Comparison of ENCODE assay signal across 9 mouse cellular contexts in genomic region chr6:121560852-121561251, GRCm38 (mm10).
DNase-seq lines count a peak whose midpoint lies in the region; ATAC-seq lines count a peak whose summit lies in the region.
"Had no signal": no experiment of that assay in that cellular context is flagged by ENCODE, and none has a peak within 500 bp of the region (broad histone marks: within the 10 kb centered on the region; RNA-seq: fewer than 3 reads in every experiment).

No protein-coding gene starts in this region.

- H3K4me2 ChIP-seq in embryonic facial prominence, embryonic 14.5 days (ENCODE audit: low read depth, low read length): no peak overlapping the region
- H3K4me2 ChIP-seq in kidney, embryonic 14.5 days (replicated peaks; ENCODE audit: low read depth, low read length): no peak overlapping the region
- H3K4me2 ChIP-seq in limb, embryonic 11.5 days (ENCODE audit: low read depth, severe bottlenecking): no peak overlapping the region
- H3K4me2 ChIP-seq: embryonic facial prominence, embryonic 13.5 days had no signal

- ATAC-seq in embryonic facial prominence, embryonic 14.5 days (ENCODE audit: low read depth): no peak
- peak; percentile 57; the same call in 1 of the 2 replicates for ATAC-seq in kidney, embryonic 14.5 days (ENCODE audit: low FRiP score, low TSS enrichment)
- no peak for ATAC-seq in limb, embryonic 11.5 days (ENCODE audit: insufficient number of reproducible peaks, low FRiP score, low TSS enrichment, low read depth)

- 5% methylated on average over 3 of the region's 3 CpGs for WGBS in embryonic facial prominence, embryonic 14.5 days
- 7% methylated on average over 3 of the region's 3 CpGs for WGBS in kidney, embryonic 14.5 days
- 11% methylated on average over 3 of the region's 3 CpGs for WGBS in limb, embryonic 11.5 days
- 11% methylated on average over 3 of the region's 3 CpGs for WGBS in heart, embryonic 10.5 days

- H3K4me3 ChIP-seq in embryonic facial prominence, embryonic 14.5 days (ENCODE audit: low read depth, low read length): no peak overlapping the region
- no peak overlapping the region for H3K4me3 ChIP-seq in kidney, embryonic 14.5 days (ENCODE audit: low read length)
- H3K4me3 ChIP-seq in limb, embryonic 11.5 days (ENCODE audit: low read depth, low read length): no peak overlapping the region
- no peak overlapping the region for H3K4me3 ChIP-seq in heart, embryonic 10.5 days
- H3K4me3 ChIP-seq: embryonic facial prominence, embryonic 13.5 days had no signal

- H3K4me1 ChIP-seq in embryonic facial prominence, embryonic 14.5 days (ENCODE audit: control insufficient read depth, insufficient read depth, low read length): no peaks in the 10 kb centered on the region
- H3K4me1 ChIP-seq in kidney, embryonic 14.5 days (ENCODE audit: control insufficient read depth, insufficient read depth, low read length): no peaks in the 10 kb centered on the region
- no peaks in the 10 kb centered on the region for H3K4me1 ChIP-seq in limb, embryonic 11.5 days (ENCODE audit: control insufficient read depth, insufficient read depth, low read length)
- no peaks in the 10 kb centered on the region for H3K4me1 ChIP-seq in heart, embryonic 10.5 days
- H3K4me1 ChIP-seq: embryonic facial prominence, embryonic 13.5 days had no signal

- H3K27me3 ChIP-seq in embryonic facial prominence, embryonic 14.5 days (replicated peaks; ENCODE audit: control insufficient read depth, insufficient read depth, low read length): no peaks in the 10 kb centered on the region
- H3K27me3 ChIP-seq in kidney, embryonic 14.5 days (ENCODE audit: control insufficient read depth, insufficient read depth, low read length): no peaks in the 10 kb centered on the region
- H3K27me3 ChIP-seq in limb, embryonic 11.5 days (ENCODE audit: control insufficient read depth, insufficient read depth, low read length): no peaks in the 10 kb centered on the region
- no peaks in the 10 kb centered on the region for H3K27me3 ChIP-seq in heart, embryonic 10.5 days (ENCODE audit: insufficient read depth, poor library complexity, severe bottlenecking)
- H3K27me3 ChIP-seq: embryonic facial prominence, embryonic 13.5 days had no signal

- no peaks in the 10 kb centered on the region for H3K36me3 ChIP-seq in embryonic facial prominence, embryonic 14.5 days (ENCODE audit: control insufficient read depth, insufficient read depth, low read length)
- H3K36me3 ChIP-seq in kidney, embryonic 14.5 days (ENCODE audit: control insufficient read depth, insufficient read depth, low read length): no peaks in the 10 kb centered on the region
- H3K36me3 ChIP-seq in limb, embryonic 11.5 days (ENCODE audit: control insufficient read depth, insufficient read depth, low read length): no peaks in the 10 kb centered on the region
- H3K36me3 ChIP-seq in heart, embryonic 10.5 days: no peaks in the 10 kb centered on the region
- H3K36me3 ChIP-seq: embryonic facial prominence, embryonic 13.5 days had no signal

- H3K27ac ChIP-seq in embryonic facial prominence, embryonic 14.5 days (replicated peaks; ENCODE audit: low read depth, low read length): no peak overlapping the region
- no peak overlapping the region for H3K27ac ChIP-seq in kidney, embryonic 14.5 days (ENCODE audit: low read depth, low read length)
- H3K27ac ChIP-seq in limb, embryonic 11.5 days (replicated peaks; ENCODE audit: low read depth, low read length): no peak overlapping the region
- H3K27ac ChIP-seq in heart, embryonic 10.5 days: no peak overlapping the region
- H3K27ac ChIP-seq: embryonic facial prominence, embryonic 13.5 days had no signal

- DNase-seq in ovary, postnatal 36 days (ENCODE audit: low spot score): peak; percentile 21
- no peak for DNase-seq in ovary, postnatal 10 days (ENCODE audit: low spot score)
- DNase-seq in brain, adult 2 months (ENCODE audit: low read depth, low spot score): peak; percentile 80
- peak; percentile 53 for DNase-seq in embryonic facial prominence, embryonic 14.5 days (ENCODE audit: low spot score)
- peak; percentile 61 for DNase-seq in limb, embryonic 11.5 days (ENCODE audit: low spot score)
- DNase-seq in right cerebral cortex, adult 18-20 months: peak; percentile 62
- DNase-seq in heart, embryonic 10.5 days (ENCODE audit: low spot score): no peak

- no peak overlapping the region for H3K9ac ChIP-seq in embryonic facial prominence, embryonic 14.5 days (ENCODE audit: low read depth, low read length)
- no peak overlapping the region for H3K9ac ChIP-seq in kidney, embryonic 14.5 days (ENCODE audit: low read depth, low read length)
- no peak overlapping the region for H3K9ac ChIP-seq in limb, embryonic 11.5 days (ENCODE audit: low read length)
- H3K9ac ChIP-seq: embryonic facial prominence, embryonic 13.5 days had no signal

- H3K9me3 ChIP-seq in embryonic facial prominence, embryonic 14.5 days (ENCODE audit: control insufficient read depth, low read length): no peaks in the 10 kb centered on the region
- H3K9me3 ChIP-seq in kidney, embryonic 14.5 days (ENCODE audit: control insufficient read depth, low read length): no peaks in the 10 kb centered on the region
- H3K9me3 ChIP-seq in limb, embryonic 11.5 days (ENCODE audit: control insufficient read depth, low read length): no peaks in the 10 kb centered on the region
- H3K9me3 ChIP-seq in heart, embryonic 10.5 days: no peaks in the 10 kb centered on the region
- H3K9me3 ChIP-seq: embryonic facial prominence, embryonic 13.5 days had no signal

Comparison
In these comparisons a context has a peak if more than half of its experiments do, and no peak if none do; other contexts are left out.
1. DNase-seq: peak in ovary, postnatal 36 days (single experiment), brain, adult 2 months (single experiment), embryonic facial prominence, embryonic 14.5 days (single experiment), limb, embryonic 11.5 days (single experiment) and right cerebral cortex, adult 18-20 months (single experiment); none in ovary, postnatal 10 days (single experiment) and heart, embryonic 10.5 days (single experiment).